Mouse (Mus musculus) layer of hippocampus, adult 2 months (tissue): Measurements from ENCODE around the gene Cd163l1. TPM values are rescaled to one million over a fixed set of nuclear protein-coding genes. Genes with fewer than 3 reads are reported as not detected.
A peak's percentile ranks its signal among the peaks of the same experiment; 100 is the strongest.

Experiments used
- DNase-seq, 2 experiments: peaks; one replicate each; pipeline ENCODE4 v3.0.0; 2022; ENCODE audit warnings: low spot score in 2 of 2
- H3K27ac ChIP-seq: fragments of 200-600 bp; 2 replicates; pipeline ENCODE4 v1.8.1; 2022
- H3K4me3 ChIP-seq: fragments of 200-600 bp; 2 replicates; pipeline ENCODE4 v1.8.1; 2022; ENCODE audit warnings: mild to moderate bottlenecking
- CTCF ChIP-seq: fragments of 200-600 bp; conservative IDR thresholded peaks from 2 replicates; pipeline ENCODE4 v1.8.1; 2022; ENCODE audit warnings: antibody characterized with exemption, mild to moderate bottlenecking, moderate library complexity
- total RNA-seq, 2 experiments: library from RNA; stranded (reverse); gene quantifications; 2 replicates each; pipeline ENCODE4 v1.2.3; 2021

Gene Cd163l1
- total RNA-seq, 2 experiments from 2014 or later: 0.44 to 0.56 TPM

GRCm38 (mm10) chr7:140192851-140193250 lies 25.2 kb upstream of the Cd163l1 start:
- peak overlapping the region; percentile 33; the same call in 1 of the 2 replicates for H3K27ac ChIP-seq
- TF ChIP-seq CTCF: no peak
- no peak overlapping the region for H3K4me3 ChIP-seq
- DNase-seq: no peak

- DNase-seq: no peak
- peak overlapping the region; percentile 59; the same call in 1 of the 2 replicates for H3K27ac ChIP-seq
- H3K4me3 ChIP-seq: no peak overlapping the region
- no peak for TF ChIP-seq CTCF
Measured at GRCm38 (mm10) chr7:140194031-140194430, 24.0 kb upstream of the Cd163l1 start.

GRCm38 (mm10) chr7:140196002-140196401 lies 22.1 kb upstream of the Cd163l1 start:
- DNase-seq: no peak
- H3K27ac ChIP-seq: peak overlapping the region; percentile 85
- no peak for TF ChIP-seq CTCF
- no peak overlapping the region for H3K4me3 ChIP-seq

GRCm38 (mm10) chr7:140201090-140201489 lies 17.0 kb upstream of the Cd163l1 start:
- Histone ChIP-seq H3K27ac (no peak overlapping the region), H3K4me3 (no peak overlapping the region)
- TF ChIP-seq CTCF: no peak
- DNase-seq: no peak

- Histone ChIP-seq H3K4me3 (no peak within 1 kb of the TSS), H3K27ac (no peak within 1 kb of the TSS)
- no peak for DNase-seq
- no peak for TF ChIP-seq CTCF
Measured at GRCm38 (mm10) chr7:140205864-140206263, 12.2 kb upstream of the Cd163l1 start, which contains the start of gene Olfr524. Gene Olfr524, minus strand, starts transcription at chr7:140205964.

GRCm38 (mm10) chr7:140206904-140207303 lies 11.2 kb upstream of the Cd163l1 start:
- no peak for DNase-seq
- no peak for TF ChIP-seq CTCF
- H3K27ac ChIP-seq: no peak overlapping the region
- no peak overlapping the region for H3K4me3 ChIP-seq

GRCm38 (mm10) chr7:140208153-140208552 lies 9.9 kb upstream of the Cd163l1 start:
- no peak overlapping the region for H3K27ac ChIP-seq
- TF ChIP-seq CTCF: no peak
- no peak overlapping the region for H3K4me3 ChIP-seq
- DNase-seq: no peak

GRCm38 (mm10) chr7:140208677-140209076 lies 9.4 kb upstream of the Cd163l1 start:
- no peak for TF ChIP-seq CTCF
- Histone ChIP-seq H3K27ac (no peak overlapping the region), H3K4me3 (no peak overlapping the region)
- DNase-seq: no peak

GRCm38 (mm10) chr7:140213841-140214240 lies 4.2 kb upstream of the Cd163l1 start:
- TF ChIP-seq CTCF: no peak
- DNase-seq: no peak
- Histone ChIP-seq H3K27ac (no peak overlapping the region), H3K4me3 (no peak overlapping the region)

GRCm38 (mm10) chr7:140219268-140219667 lies 1.2 kb downstream of the Cd163l1 start:
- Histone ChIP-seq H3K4me3 (no peak overlapping the region), H3K27ac (no peak overlapping the region)
- TF ChIP-seq CTCF: no peak
- no peak for DNase-seq

- DNase-seq: no peak
- Histone ChIP-seq H3K4me3 (no peak overlapping the region), H3K27ac (no peak overlapping the region)
- TF ChIP-seq CTCF: no peak
Measured at GRCm38 (mm10) chr7:140220375-140220774, 2.3 kb downstream of the Cd163l1 start.

GRCm38 (mm10) chr7:140224209-140224608 lies 6.1 kb downstream of the Cd163l1 start:
- TF ChIP-seq CTCF: no peak
- H3K4me3 ChIP-seq: no peak overlapping the region
- no peak for DNase-seq
- no peak overlapping the region for H3K27ac ChIP-seq

GRCm38 (mm10) chr7:140228476-140228875 lies 10.4 kb downstream of the Cd163l1 start:
- DNase-seq: no peak
- no peak for TF ChIP-seq CTCF
- H3K4me3 ChIP-seq: no peak overlapping the region
- H3K27ac ChIP-seq: no peak overlapping the region

- H3K27ac ChIP-seq: no peak overlapping the region
- TF ChIP-seq CTCF: no peak
- no peak overlapping the region for H3K4me3 ChIP-seq
- no peak for DNase-seq
Measured at GRCm38 (mm10) chr7:140231026-140231425, 13.0 kb downstream of the Cd163l1 start.

GRCm38 (mm10) chr7:140233696-140234095 lies 15.6 kb downstream of the Cd163l1 start:
- peak; percentile 51 to 63 for DNase-seq
- no peak for TF ChIP-seq CTCF
- H3K4me3 ChIP-seq: no peak overlapping the region
- H3K27ac ChIP-seq: peak overlapping the region; percentile 69
